Mouse (Mus musculus) embryonic facial prominence, embryonic 13.5 days (tissue): ENCODE measurements around the gene Lta. TPM values are rescaled to one million over a fixed set of nuclear protein-coding genes. Genes with fewer than 3 reads are reported as not detected.

Experiments used
- ATAC-seq: fragments of 200-750 bp; cut with Nextera tagmentation; 2 replicates; pipeline ENCODE4 v1.8.0; 2017; ENCODE audit warnings: low read depth; ENCODE audit not compliant: insufficient number of reproducible peaks, insufficient read depth, low FRiP score, low TSS enrichment
- H3K27ac ChIP-seq: fragments of 300-500 bp; sonication (generic); 2 replicates; pipeline ENCODE4 v1.5.1; 2015; ENCODE audit warnings: moderate library complexity, mild to moderate bottlenecking, inconsistent platforms
- H3K27me3 ChIP-seq: fragments of 300-500 bp; sonication (generic); 2 replicates; pipeline ENCODE4 v1.6.1; 2015; ENCODE audit warnings: mild to moderate bottlenecking, inconsistent platforms
- H3K36me3 ChIP-seq: fragments of 300-500 bp; sonication (generic); 2 replicates; pipeline ENCODE4 v1.6.1; 2015; ENCODE audit warnings: mild to moderate bottlenecking, inconsistent platforms
- H3K4me1 ChIP-seq: fragments of 300-500 bp; sonication (generic); 2 replicates; pipeline ENCODE4 v1.6.1; 2015; ENCODE audit warnings: inconsistent platforms
- H3K4me2 ChIP-seq: fragments of 300-500 bp; sonication (generic); 2 replicates; pipeline ENCODE4 v1.6.1; 2015; ENCODE audit warnings: moderate library complexity, mild to moderate bottlenecking, inconsistent platforms
- H3K4me3 ChIP-seq: fragments of 300-500 bp; sonication (generic); 2 replicates; pipeline ENCODE4 v1.5.1; 2015; ENCODE audit warnings: mild to moderate bottlenecking, inconsistent platforms
- H3K9ac ChIP-seq: fragments of 300-500 bp; sonication (generic); 2 replicates; pipeline ENCODE4 v1.6.1; 2015; ENCODE audit warnings: mild to moderate bottlenecking, inconsistent platforms
- H3K9me3 ChIP-seq: fragments of 300-500 bp; sonication (generic); 2 replicates; pipeline ENCODE4 v1.6.1; 2016; ENCODE audit warnings: inconsistent platforms
- WGBS: fragments of 180-500 bp; shearing (Covaris S2); methylation state at CpG from one replicate; pipeline ENCODE4 v1.1.7; 2015; ENCODE audit warnings: mixed read lengths; 5-methylcytosine and 5-hydroxymethylcytosine counted together
- polyA plus RNA-seq: library from polyadenylated mRNA; unstranded; fragments of >200 nt; fragmentation: Nextera tagmentation; extraction: Ambion mirVana; gene quantifications from 2 replicates; pipeline ENCODE4 v1.2.1, GENCODE M21; 2015

The Lta gene
- polyA plus RNA-seq, 1 experiment from 2014 or later, result 0.24 TPM

DNA sequence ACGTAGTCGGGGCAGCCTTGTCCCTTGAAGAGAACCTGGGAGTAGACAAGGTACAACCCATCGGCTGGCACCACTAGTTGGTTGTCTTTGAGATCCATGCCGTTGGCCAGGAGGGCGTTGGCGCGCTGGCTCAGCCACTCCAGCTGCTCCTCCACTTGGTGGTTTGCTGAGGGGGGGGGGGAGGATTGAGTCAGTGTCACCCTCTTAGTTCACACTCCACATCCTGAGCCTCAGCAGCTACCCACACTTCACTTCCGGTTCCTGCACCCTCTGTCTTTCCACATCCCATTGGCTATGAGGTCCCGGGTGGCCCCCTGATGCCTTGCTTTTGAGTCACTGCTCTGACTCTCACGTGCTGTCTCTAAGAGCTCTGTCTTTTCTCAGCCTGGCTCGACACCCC lies 4.8 kb downstream of the Lta start:
- Histone ChIP-seq H3K36me3 (no peaks in the 10 kb centered on the region), H3K4me2 (no peak overlapping the region), H3K9ac (no peak overlapping the region), H3K27me3 (peaks cover 94% of the 10 kb centered on the region), H3K4me1 (peaks cover 9% of the 10 kb centered on the region), H3K9me3 (no peaks in the 10 kb centered on the region), H3K27ac (no peak overlapping the region), H3K4me3 (no peak overlapping the region)
- no peak for ATAC-seq
- 82% methylated on average over 11 of the region's 11 CpGs for WGBS

DNA sequence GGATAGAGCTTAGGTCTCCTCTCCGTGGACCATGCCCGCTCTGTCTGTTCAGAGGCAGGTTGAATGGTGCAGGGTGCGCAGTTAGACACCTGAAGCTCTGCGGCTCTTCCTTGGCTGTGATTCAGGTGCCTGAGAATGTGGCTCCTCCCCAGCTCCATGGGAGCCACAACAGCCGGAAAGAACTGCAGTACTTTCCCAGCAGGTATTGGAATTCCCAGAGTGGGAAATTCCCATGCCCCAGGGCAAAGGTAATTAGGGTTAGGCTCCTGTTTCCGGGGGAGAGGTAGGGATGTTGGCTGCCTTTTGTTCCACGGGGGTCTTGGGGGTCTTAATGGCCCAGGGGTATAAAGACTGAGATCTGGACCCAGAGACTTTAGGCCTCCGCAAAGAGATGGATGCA lies 6.2 kb downstream of the Lta start:
- H3K4me2 ChIP-seq, result no peak overlapping the region
- peaks cover 94% of the 10 kb centered on the region for H3K27me3 ChIP-seq
- no peaks in the 10 kb centered on the region for H3K36me3 ChIP-seq
- no peaks in the 10 kb centered on the region for H3K9me3 ChIP-seq
- peaks cover 14% of the 10 kb centered on the region for H3K4me1 ChIP-seq
- 11% methylated on average over 8 of the region's 8 CpGs for WGBS
- no peak overlapping the region for H3K9ac ChIP-seq
- H3K4me3 ChIP-seq, result no peak overlapping the region
- no peak for ATAC-seq
- H3K27ac ChIP-seq, result no peak overlapping the region

DNA sequence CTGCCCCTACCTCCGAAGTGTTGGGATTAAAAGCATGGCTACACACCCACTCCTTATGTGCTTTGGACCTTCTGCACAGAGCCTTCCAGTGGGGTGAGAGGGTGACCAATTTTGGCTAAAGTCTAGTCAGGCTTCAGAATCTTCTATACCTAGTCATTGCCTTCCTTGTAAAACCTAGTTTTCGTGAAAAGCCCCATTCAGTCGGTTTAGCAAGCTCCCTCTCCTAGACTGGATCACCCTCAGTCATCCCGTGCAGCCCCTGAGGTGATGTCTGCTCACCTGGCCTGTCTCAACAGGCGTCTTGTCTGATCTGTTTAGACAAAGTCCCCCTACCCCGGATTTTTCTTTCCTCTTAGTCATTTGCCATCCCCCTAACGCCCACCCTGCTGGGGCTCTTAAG lies 7.1 kb downstream of the Lta start:
- no peak overlapping the region for H3K4me2 ChIP-seq
- 48% methylated on average over 7 of the region's 7 CpGs for WGBS
- no peak for ATAC-seq
- H3K9ac ChIP-seq, result no peak overlapping the region
- H3K36me3 ChIP-seq, result no peaks in the 10 kb centered on the region
- peaks cover 93% of the 10 kb centered on the region for H3K27me3 ChIP-seq
- H3K4me3 ChIP-seq, result no peak overlapping the region
- H3K9me3 ChIP-seq, result no peaks in the 10 kb centered on the region
- H3K27ac ChIP-seq, result no peak overlapping the region
- H3K4me1 ChIP-seq, result peaks cover 14% of the 10 kb centered on the region

DNA sequence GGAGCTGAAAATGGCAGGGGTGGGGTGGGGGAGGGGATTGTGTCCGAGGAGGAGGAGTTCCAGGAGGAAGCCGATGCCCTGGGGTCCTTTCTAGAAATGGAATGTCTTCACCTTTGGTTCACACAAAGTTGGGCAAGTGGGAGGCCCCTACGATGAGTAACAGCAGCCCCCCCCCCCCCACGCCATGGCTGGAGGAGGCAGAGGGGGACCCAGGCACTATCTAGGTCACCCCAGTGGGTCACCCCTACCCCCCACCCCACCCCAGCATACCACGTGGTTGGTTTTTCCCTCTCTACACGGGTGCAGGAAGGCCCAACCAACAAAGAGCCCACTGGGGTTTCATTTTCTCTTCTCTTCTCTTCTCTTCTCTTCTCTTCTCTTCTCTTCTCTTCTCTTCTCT lies 8.0 kb downstream of the Lta start:
- ATAC-seq, result no peak
- no peak overlapping the region for H3K4me2 ChIP-seq
- no peak overlapping the region for H3K9ac ChIP-seq
- H3K4me3 ChIP-seq, result no peak overlapping the region
- H3K27me3 ChIP-seq, result peaks cover 84% of the 10 kb centered on the region
- no peaks in the 10 kb centered on the region for H3K9me3 ChIP-seq
- peaks cover 14% of the 10 kb centered on the region for H3K4me1 ChIP-seq
- H3K27ac ChIP-seq, result no peak overlapping the region
- 31% methylated on average over 5 of the region's 6 CpGs for WGBS
- H3K36me3 ChIP-seq, result no peaks in the 10 kb centered on the region

DNA sequence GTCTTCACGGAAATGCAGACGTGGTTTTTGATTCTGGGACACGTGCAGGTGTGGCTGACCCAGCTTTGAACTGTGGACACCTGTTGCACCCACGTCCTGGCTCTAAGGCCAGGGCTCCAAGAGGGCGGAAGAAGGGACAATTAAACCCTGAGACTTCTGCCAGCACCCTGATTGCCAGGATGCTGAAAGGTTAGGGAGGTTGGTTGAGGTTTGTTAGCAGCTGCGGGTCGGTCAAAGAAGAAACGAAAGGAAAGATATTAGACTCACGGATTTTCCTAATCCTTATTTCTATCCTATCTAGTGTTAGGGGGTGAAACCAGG lies 8.9 kb downstream of the Lta start:
- H3K9me3 ChIP-seq, result no peaks in the 10 kb centered on the region
- no peak for ATAC-seq
- H3K36me3 ChIP-seq, result no peaks in the 10 kb centered on the region
- 29% methylated on average over 9 of the region's 9 CpGs for WGBS
- H3K27me3 ChIP-seq, result peaks cover 76% of the 10 kb centered on the region
- H3K4me1 ChIP-seq, result peaks cover 14% of the 10 kb centered on the region; the same call in 1 of the 2 replicates
- H3K4me3 ChIP-seq, result peak overlapping the region; percentile 49
- H3K9ac ChIP-seq, result no peak overlapping the region; the same call in 1 of the 2 replicates
- H3K4me2 ChIP-seq, result peak overlapping the region; percentile 77
- H3K27ac ChIP-seq, result no peak overlapping the region

DNA sequence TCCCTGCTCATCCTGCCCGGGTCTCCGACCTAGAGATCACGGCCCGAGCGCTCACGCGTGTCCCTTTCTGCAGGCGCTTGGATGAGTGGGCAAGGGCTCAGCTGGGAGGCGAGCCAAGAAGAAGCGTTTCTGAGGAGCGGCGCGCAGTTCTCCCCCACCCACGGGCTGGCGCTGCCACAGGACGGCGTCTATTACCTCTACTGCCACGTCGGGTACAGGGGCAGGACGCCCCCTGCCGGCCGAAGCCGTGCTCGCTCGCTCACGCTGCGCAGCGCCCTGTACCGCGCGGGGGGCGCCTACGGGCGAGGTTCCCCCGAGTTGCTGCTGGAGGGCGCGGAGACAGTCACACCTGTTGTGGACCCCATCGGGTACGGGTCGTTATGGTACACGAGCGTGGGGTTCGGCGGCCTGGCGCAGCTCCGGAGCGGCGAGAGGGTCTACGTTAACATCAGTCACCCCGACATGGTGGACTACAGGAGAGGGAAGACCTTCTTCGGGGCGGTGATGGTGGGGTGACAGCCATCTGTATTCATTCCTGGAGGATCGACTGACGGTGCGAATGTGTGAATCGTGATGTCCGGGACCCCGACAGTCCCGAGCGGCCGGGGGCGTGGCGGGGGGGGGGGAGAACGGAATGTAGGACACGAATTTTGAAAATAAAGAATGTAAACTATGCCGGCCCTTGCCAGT lies 9.4 kb downstream of the Lta start:
- Histone ChIP-seq H3K9me3 (no peaks in the 10 kb centered on the region), H3K4me3 (peak overlapping the region; percentile 49), H3K27me3 (peaks cover 71% of the 10 kb centered on the region), H3K27ac (no peak overlapping the region), H3K4me1 (peaks cover 14% of the 10 kb centered on the region; the same call in 1 of the 2 replicates), H3K36me3 (no peaks in the 10 kb centered on the region), H3K9ac (peak overlapping the region; percentile 69), H3K4me2 (peak overlapping the region; percentile 77)
- WGBS, result 2% methylated on average over 66 of the region's 66 CpGs
- ATAC-seq, result peak; percentile 80

DNA sequence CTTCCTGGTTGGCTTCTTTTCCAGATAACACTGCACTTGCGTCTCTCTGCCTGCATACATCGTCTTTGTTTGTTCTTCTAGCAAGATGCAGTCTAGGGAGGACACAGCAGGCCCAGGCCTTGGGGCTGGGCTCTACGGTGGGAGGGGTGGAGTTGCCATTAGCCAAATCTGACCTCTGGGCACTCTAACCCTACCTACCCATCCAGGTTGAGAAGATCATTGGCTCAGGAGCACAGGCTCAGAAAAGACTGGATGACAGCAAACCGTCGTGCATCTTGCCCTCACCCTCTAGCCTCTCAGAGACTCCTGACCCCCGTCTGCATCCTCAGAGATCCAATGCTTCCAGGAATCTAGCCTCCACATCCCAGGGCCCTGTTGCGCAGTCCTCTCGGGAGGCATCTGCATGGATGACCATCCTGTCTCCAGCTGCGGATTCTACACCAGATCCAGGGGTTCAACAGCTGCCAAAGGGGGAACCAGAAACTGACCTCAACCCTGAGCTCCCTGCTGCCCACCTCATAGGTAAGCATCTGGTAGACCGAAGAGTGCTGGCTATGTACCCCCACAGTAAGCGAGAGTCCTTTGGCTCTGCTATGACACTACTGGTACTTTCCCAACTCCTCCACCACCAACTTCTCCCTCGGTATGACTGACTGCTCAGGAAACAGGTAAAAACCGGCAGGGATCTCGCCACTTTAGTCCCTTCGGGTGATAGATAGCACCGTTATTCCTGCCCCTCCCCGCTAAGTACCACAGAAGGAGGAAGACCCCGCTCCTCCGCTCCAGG lies 10.1 kb downstream of the Lta start:
- Histone ChIP-seq H3K4me2 (peak overlapping the region; percentile 77), H3K9me3 (no peaks in the 10 kb centered on the region), H3K27me3 (peaks cover 63% of the 10 kb centered on the region), H3K36me3 (no peaks in the 10 kb centered on the region), H3K9ac (peak overlapping the region; percentile 69), H3K27ac (no peak overlapping the region), H3K4me3 (peak overlapping the region; percentile 49), H3K4me1 (peaks cover 14% of the 10 kb centered on the region; the same call in 1 of the 2 replicates)
- WGBS, result 42% methylated on average over 19 of the region's 19 CpGs
- no peak for ATAC-seq

DNA sequence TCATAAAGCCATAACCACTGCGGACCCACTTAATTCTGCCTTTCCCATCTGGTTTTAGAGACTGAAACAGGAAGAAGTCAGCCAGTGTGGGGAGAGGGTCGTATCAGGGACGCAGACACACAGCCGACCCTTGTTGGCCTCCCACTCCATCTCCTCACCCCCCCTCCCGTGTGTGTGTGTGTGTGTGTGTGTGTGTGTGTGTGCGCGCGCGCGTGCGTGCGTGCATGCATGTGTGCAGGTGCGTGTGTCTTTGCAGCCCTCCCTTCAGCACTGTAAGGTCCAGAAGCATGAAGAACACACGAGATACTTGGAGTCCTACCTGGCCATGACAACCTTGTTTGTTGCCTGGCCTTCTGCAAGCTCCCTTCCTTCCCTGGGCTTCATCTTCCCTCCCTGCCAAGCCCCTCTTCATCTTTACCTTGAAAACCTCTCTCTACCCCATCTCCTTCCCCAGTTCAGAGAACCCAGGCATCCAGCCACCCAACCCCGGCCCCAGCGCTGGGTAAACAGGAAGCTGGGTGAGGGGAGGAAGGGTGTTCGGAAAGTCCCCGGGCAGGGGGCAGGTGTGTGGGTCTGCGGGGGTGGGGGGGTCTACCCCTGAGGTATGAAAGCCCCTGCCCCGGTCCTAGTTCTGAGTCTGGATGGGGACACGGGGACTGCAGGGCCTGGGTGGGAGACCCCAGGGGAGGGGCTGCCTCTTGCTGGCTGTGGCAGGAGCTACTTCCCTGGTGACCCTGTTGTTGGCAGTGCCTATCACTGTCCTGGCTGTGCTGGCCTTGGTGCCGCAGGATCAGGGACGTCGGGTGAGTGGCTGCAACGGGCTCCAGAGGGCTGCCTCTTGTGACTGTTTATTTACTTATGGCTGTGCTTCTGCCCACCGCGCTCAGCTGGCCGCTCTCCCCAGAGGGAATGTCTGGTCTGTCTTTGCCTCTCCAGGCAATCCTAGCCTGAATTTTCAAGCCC lies 11.0 kb downstream of the Lta start, which contains the start of gene Ltb:
Gene Ltb, plus strand, starts transcription at position 559 of the 963 bp plus-strand sequence.
- Histone ChIP-seq H3K4me3 (peak within 1 kb of the TSS; percentile 49), H3K36me3 (no peaks in the 10 kb centered on the region), H3K4me2 (peak within 1 kb of the TSS; percentile 77), H3K4me1 (peaks cover 14% of the 10 kb centered on the region; the same call in 1 of the 2 replicates), H3K27ac (no peak within 1 kb of the TSS), H3K27me3 (peaks cover 54% of the 10 kb centered on the region), H3K9me3 (no peaks in the 10 kb centered on the region), H3K9ac (peak within 1 kb of the TSS; percentile 69)
- no peak for ATAC-seq
- 59% methylated on average over 25 of the region's 28 CpGs for WGBS

DNA sequence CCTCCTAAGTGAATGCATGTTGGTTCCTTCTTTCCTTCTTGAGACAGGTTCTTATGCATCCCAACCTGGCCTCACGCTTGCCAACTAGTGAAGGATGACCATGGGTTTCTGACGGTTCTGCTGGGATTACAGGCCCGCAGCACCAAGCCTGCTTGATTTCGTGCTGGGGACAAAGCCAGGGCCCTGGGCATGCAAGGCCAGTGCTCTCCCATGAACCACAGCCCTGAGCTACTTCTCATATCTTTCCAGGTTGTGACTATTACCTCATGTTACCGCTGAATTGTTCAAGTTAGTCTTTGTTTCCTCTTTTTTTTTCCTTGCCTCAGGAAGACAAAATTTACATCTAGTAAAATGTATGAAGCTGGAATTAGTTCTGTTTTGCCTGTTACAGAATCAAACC lies 12.2 kb downstream of the Lta start:
- H3K27ac ChIP-seq, result no peak overlapping the region
- H3K4me2 ChIP-seq, result no peak overlapping the region
- H3K36me3 ChIP-seq, result no peaks in the 10 kb centered on the region
- H3K9ac ChIP-seq, result no peak overlapping the region
- H3K27me3 ChIP-seq, result peaks cover 44% of the 10 kb centered on the region
- no peaks in the 10 kb centered on the region for H3K9me3 ChIP-seq
- 82% methylated on average over 5 of the region's 5 CpGs for WGBS
- no peak for ATAC-seq
- no peak overlapping the region for H3K4me3 ChIP-seq
- H3K4me1 ChIP-seq, result peaks cover 14% of the 10 kb centered on the region; the same call in 1 of the 2 replicates

DNA sequence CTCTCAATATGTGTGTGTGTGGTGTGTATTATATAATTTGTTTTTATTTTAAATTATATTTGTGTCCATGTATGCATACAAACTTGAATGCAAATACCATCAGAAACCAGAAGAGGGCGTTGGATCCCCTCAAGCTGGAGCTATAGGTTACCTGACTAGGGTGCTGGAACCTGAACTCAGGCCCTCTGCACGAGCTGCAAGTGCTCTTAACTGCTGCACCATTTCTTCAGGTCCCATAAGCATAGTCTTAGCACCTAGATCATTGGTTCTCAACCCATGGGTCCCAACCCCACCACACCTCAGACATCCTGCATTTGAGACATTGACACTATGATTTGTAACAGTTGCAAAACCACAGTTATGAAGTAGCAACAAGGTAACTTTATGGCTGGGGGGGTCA lies 13.4 kb downstream of the Lta start:
- Histone ChIP-seq H3K9me3 (no peaks in the 10 kb centered on the region), H3K4me1 (peaks cover 15% of the 10 kb centered on the region; the same call in 1 of the 2 replicates), H3K4me3 (no peak overlapping the region), H3K9ac (no peak overlapping the region), H3K4me2 (no peak overlapping the region), H3K27ac (no peak overlapping the region), H3K36me3 (no peaks in the 10 kb centered on the region), H3K27me3 (peaks cover 36% of the 10 kb centered on the region)
- ATAC-seq, result no peak
- 61% methylated on average over 2 of the region's 2 CpGs for WGBS

DNA sequence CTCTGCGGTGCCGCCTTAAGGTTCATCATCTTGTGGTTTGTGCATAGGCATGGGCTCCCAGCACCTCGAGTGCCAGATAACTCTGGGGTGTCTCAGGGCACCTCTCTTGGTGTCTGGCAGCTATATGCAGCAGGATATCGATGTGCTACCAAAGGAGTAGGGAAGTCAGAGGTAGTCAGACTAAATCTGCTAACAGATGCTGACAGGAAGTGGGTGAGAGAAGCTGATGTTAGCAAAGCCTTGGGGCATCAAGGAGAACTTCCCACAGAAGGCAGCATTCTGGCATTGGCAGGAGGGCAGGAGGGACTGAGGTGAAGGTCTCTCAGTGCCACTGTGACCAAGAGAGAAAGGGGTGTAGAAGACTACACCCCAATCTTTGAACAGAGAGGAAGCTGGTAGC lies 15.1 kb downstream of the Lta start:
- H3K4me1 ChIP-seq, result peaks cover 13% of the 10 kb centered on the region
- 63% methylated on average over 4 of the region's 4 CpGs for WGBS
- ATAC-seq, result no peak
- H3K4me3 ChIP-seq, result no peak overlapping the region
- no peaks in the 10 kb centered on the region for H3K36me3 ChIP-seq
- H3K9me3 ChIP-seq, result no peaks in the 10 kb centered on the region
- no peak overlapping the region for H3K9ac ChIP-seq
- H3K4me2 ChIP-seq, result no peak overlapping the region
- peaks cover 20% of the 10 kb centered on the region for H3K27me3 ChIP-seq
- no peak overlapping the region for H3K27ac ChIP-seq
